Mouse (Mus musculus): ENCODE results near the gene Olfr945. TPM values are rescaled to one million over a fixed set of nuclear protein-coding genes. Genes with fewer than 3 reads are reported as not detected.

The Olfr945 gene
- not detected for polyA plus RNA-seq (2014; fragmentation: Illumina TruSeq; extraction: RNeasy Lipid Tissue Mini Kit (QIAGEN cat#74804); ENCODE audit: low read depth, low replicate concordance)

GRCm38 (mm10) chr9:39276718-39277117 lies at the start of gene Olfr945:
Olfr945 (minus strand) TSS chr9:39276818.

GRCm38 (mm10) chr9:39325945-39326344 lies 49.3 kb upstream of the Olfr945 start, which contains the start of gene Olfr948:
Olfr948 (minus strand) TSS chr9:39326045.

GRCm38 (mm10) chr9:39249894-39250293 lies 26.7 kb downstream of the Olfr945 start, which contains the start of gene Olfr1537:
Olfr1537 (minus strand) TSS chr9:39249994.

Other genes starting within 250 kb of the Olfr945 start
- not detected for gene Olfr937, start 211.9 kb downstream of the Olfr945 start, polyA plus RNA-seq (2014; fragmentation: Illumina TruSeq; extraction: RNeasy Lipid Tissue Mini Kit (QIAGEN cat#74804); ENCODE audit: low read depth, low replicate concordance)
- not detected for gene Olfr938, start 197.9 kb downstream of the Olfr945 start, polyA plus RNA-seq (2014; fragmentation: Illumina TruSeq; extraction: RNeasy Lipid Tissue Mini Kit (QIAGEN cat#74804); ENCODE audit: low read depth, low replicate concordance)
- not detected for gene Olfr27, start 148.7 kb downstream of the Olfr945 start, polyA plus RNA-seq (2014; fragmentation: Illumina TruSeq; extraction: RNeasy Lipid Tissue Mini Kit (QIAGEN cat#74804); ENCODE audit: low read depth, low replicate concordance)
- gene Olfr943, start 110.5 kb downstream of the Olfr945 start, polyA plus RNA-seq (2014; fragmentation: Illumina TruSeq; extraction: RNeasy Lipid Tissue Mini Kit (QIAGEN cat#74804); ENCODE audit: low read depth, low replicate concordance) = not detected
- not detected for gene Olfr944, start 74.9 kb downstream of the Olfr945 start, polyA plus RNA-seq (2014; fragmentation: Illumina TruSeq; extraction: RNeasy Lipid Tissue Mini Kit (QIAGEN cat#74804); ENCODE audit: low read depth, low replicate concordance)
- gene Olfr1537, start 26.8 kb downstream of the Olfr945 start, polyA plus RNA-seq (2014; fragmentation: Illumina TruSeq; extraction: RNeasy Lipid Tissue Mini Kit (QIAGEN cat#74804); ENCODE audit: low read depth, low replicate concordance) = not detected
- gene Olfr948, start 49.2 kb upstream of the Olfr945 start, polyA plus RNA-seq (2014; fragmentation: Illumina TruSeq; extraction: RNeasy Lipid Tissue Mini Kit (QIAGEN cat#74804); ENCODE audit: low read depth, low replicate concordance) = not detected
- gene Olfr951, start 110.6 kb upstream of the Olfr945 start, polyA plus RNA-seq (2014; fragmentation: Illumina TruSeq; extraction: RNeasy Lipid Tissue Mini Kit (QIAGEN cat#74804); ENCODE audit: low read depth, low replicate concordance) = not detected
- not detected for gene Olfr952, start 150.3 kb upstream of the Olfr945 start, polyA plus RNA-seq (2014; fragmentation: Illumina TruSeq; extraction: RNeasy Lipid Tissue Mini Kit (QIAGEN cat#74804); ENCODE audit: low read depth, low replicate concordance)
- gene Olfr954, start 179.9 kb upstream of the Olfr945 start, polyA plus RNA-seq (2014; fragmentation: Illumina TruSeq; extraction: RNeasy Lipid Tissue Mini Kit (QIAGEN cat#74804); ENCODE audit: low read depth, low replicate concordance) = not detected
- gene Olfr955, start 195.1 kb upstream of the Olfr945 start, polyA plus RNA-seq (2014; fragmentation: Illumina TruSeq; extraction: RNeasy Lipid Tissue Mini Kit (QIAGEN cat#74804); ENCODE audit: low read depth, low replicate concordance) = not detected
- not detected for gene Olfr44, start 217.2 kb upstream of the Olfr945 start, polyA plus RNA-seq (2014; fragmentation: Illumina TruSeq; extraction: RNeasy Lipid Tissue Mini Kit (QIAGEN cat#74804); ENCODE audit: low read depth, low replicate concordance)
- gene Olfr957, start 239.0 kb upstream of the Olfr945 start, polyA plus RNA-seq (2014; fragmentation: Illumina TruSeq; extraction: RNeasy Lipid Tissue Mini Kit (QIAGEN cat#74804); ENCODE audit: low read depth, low replicate concordance) = not detected